Mouse (Mus musculus): ENCODE data around the gene Synj1. TPM values are rescaled to one million over a fixed set of nuclear protein-coding genes. Genes with fewer than 3 reads are reported as not detected.
A peak's percentile ranks its signal among the peaks of the same experiment; 100 is the strongest.

The Synj1 gene
- polyA plus RNA-seq, 1 experiment from 2014 or later: 11.4 TPM

GRCm38 (mm10) chr16:90971004-90971403 lies 40.1 kb downstream of the Synj1 start:
- no peak for ATAC-seq (ENCODE audit: extremely low read depth, insufficient number of reproducible peaks, low FRiP score, low TSS enrichment)
- no peak overlapping the region for H3K4me3 ChIP-seq
- no peaks in the 10 kb centered on the region for H3K9me3 ChIP-seq
- no peaks in the 10 kb centered on the region for H3K4me1 ChIP-seq
- H3K27ac ChIP-seq (replicated peaks): no peak overlapping the region
- WGBS: 63% methylated on average over 6 of the region's 6 CpGs
- H3K4me2 ChIP-seq: no peak overlapping the region
- no peaks in the 10 kb centered on the region for H3K27me3 ChIP-seq (replicated peaks)
- H3K9ac ChIP-seq: no peak overlapping the region
- peaks cover 58% of the 10 kb centered on the region for H3K36me3 ChIP-seq

- peaks cover 61% of the 10 kb centered on the region for H3K36me3 ChIP-seq
- H3K27ac ChIP-seq (replicated peaks): no peak overlapping the region
- H3K4me2 ChIP-seq: no peak overlapping the region
- ATAC-seq (ENCODE audit: extremely low read depth, insufficient number of reproducible peaks, low FRiP score, low TSS enrichment): no peak
- no peaks in the 10 kb centered on the region for H3K27me3 ChIP-seq (replicated peaks)
- H3K4me1 ChIP-seq: no peaks in the 10 kb centered on the region
- 79% methylated on average over 4 of the region's 4 CpGs for WGBS
- H3K9me3 ChIP-seq: no peaks in the 10 kb centered on the region
- no peak overlapping the region for H3K4me3 ChIP-seq
- no peak overlapping the region for H3K9ac ChIP-seq
These were observed 44.9 kb downstream of the Synj1 start for GRCm38 (mm10) chr16:90966241-90966640.

GRCm38 (mm10) chr16:90964302-90964701 lies 46.8 kb downstream of the Synj1 start:
- H3K27me3 ChIP-seq (replicated peaks): no peaks in the 10 kb centered on the region
- peaks cover 64% of the 10 kb centered on the region for H3K36me3 ChIP-seq
- no peak overlapping the region for H3K9ac ChIP-seq
- no peaks in the 10 kb centered on the region for H3K4me1 ChIP-seq
- no peak overlapping the region for H3K4me3 ChIP-seq
- H3K9me3 ChIP-seq: no peaks in the 10 kb centered on the region
- peak overlapping the region; percentile 13 for H3K4me2 ChIP-seq
- 61% methylated on average over 10 of the region's 10 CpGs for WGBS
- no peak overlapping the region for H3K27ac ChIP-seq (replicated peaks)
- ATAC-seq (ENCODE audit: extremely low read depth, insufficient number of reproducible peaks, low FRiP score, low TSS enrichment): no peak

GRCm38 (mm10) chr16:90963866-90964265 lies 47.2 kb downstream of the Synj1 start:
- H3K4me1 ChIP-seq: no peaks in the 10 kb centered on the region
- H3K4me2 ChIP-seq: peak overlapping the region; percentile 13
- no peak for ATAC-seq (ENCODE audit: extremely low read depth, insufficient number of reproducible peaks, low FRiP score, low TSS enrichment)
- no peak overlapping the region for H3K4me3 ChIP-seq
- no peaks in the 10 kb centered on the region for H3K27me3 ChIP-seq (replicated peaks)
- H3K9me3 ChIP-seq: no peaks in the 10 kb centered on the region
- no peak overlapping the region for H3K27ac ChIP-seq (replicated peaks)
- 70% methylated on average over 10 of the region's 10 CpGs for WGBS
- no peak overlapping the region for H3K9ac ChIP-seq
- peaks cover 61% of the 10 kb centered on the region for H3K36me3 ChIP-seq

- no peak overlapping the region for H3K27ac ChIP-seq (replicated peaks)
- no peaks in the 10 kb centered on the region for H3K27me3 ChIP-seq (replicated peaks)
- ATAC-seq (ENCODE audit: extremely low read depth, insufficient number of reproducible peaks, low FRiP score, low TSS enrichment): no peak
- peaks cover 55% of the 10 kb centered on the region for H3K36me3 ChIP-seq
- H3K4me3 ChIP-seq: no peak overlapping the region
- H3K4me2 ChIP-seq: no peak overlapping the region
- H3K9ac ChIP-seq: no peak overlapping the region
- H3K9me3 ChIP-seq: no peaks in the 10 kb centered on the region
- no peaks in the 10 kb centered on the region for H3K4me1 ChIP-seq
- 85% methylated on average over 4 of the region's 4 CpGs for WGBS
These were observed 47.9 kb downstream of the Synj1 start for GRCm38 (mm10) chr16:90963231-90963630.

GRCm38 (mm10) chr16:90958301-90959085 lies 52.6 kb downstream of the Synj1 start:
- Histone ChIP-seq H3K27me3 (replicated peaks) (no peaks in the 10 kb centered on the region), H3K9ac (no peak overlapping the region), H3K4me3 (no peak overlapping the region), H3K27ac (replicated peaks) (no peak overlapping the region), H3K9me3 (no peaks in the 10 kb centered on the region), H3K4me1 (0 out of 2 replicates have a peak, but pooled peaks cover 2% of the 10 kb centered on the region), H3K4me2 (no peak overlapping the region), H3K36me3 (peaks cover 45% of the 10 kb centered on the region)
- ATAC-seq (ENCODE audit: extremely low read depth, insufficient number of reproducible peaks, low FRiP score, low TSS enrichment): no peak
- WGBS: 74% methylated on average over 5 of the region's 5 CpGs

GRCm38 (mm10) chr16:90955494-90955893 lies 55.6 kb downstream of the Synj1 start:
- Histone ChIP-seq H3K27me3 (replicated peaks) (no peaks in the 10 kb centered on the region), H3K36me3 (peaks cover 47% of the 10 kb centered on the region), H3K4me2 (no peak overlapping the region), H3K4me1 (peaks cover 8% of the 10 kb centered on the region; the same call in 1 of the 2 replicates), H3K9me3 (no peaks in the 10 kb centered on the region), H3K9ac (no peak overlapping the region), H3K27ac (replicated peaks) (peak overlapping the region; percentile 41), H3K4me3 (no peak overlapping the region)
- WGBS: 58% methylated on average over 6 of the region's 6 CpGs
- no peak for ATAC-seq (ENCODE audit: extremely low read depth, insufficient number of reproducible peaks, low FRiP score, low TSS enrichment)

GRCm38 (mm10) chr16:90953770-90954169 lies 57.3 kb downstream of the Synj1 start:
- 91% methylated on average over 6 of the region's 6 CpGs for WGBS

GRCm38 (mm10) chr16:90953147-90953546 lies 58.0 kb downstream of the Synj1 start:
- H3K27ac ChIP-seq (replicated peaks): no peak overlapping the region
- no peak overlapping the region for H3K4me3 ChIP-seq
- WGBS: 78% methylated on average over 9 of the region's 9 CpGs
- H3K9me3 ChIP-seq: no peaks in the 10 kb centered on the region
- no peaks in the 10 kb centered on the region for H3K27me3 ChIP-seq (replicated peaks)
- ATAC-seq (ENCODE audit: extremely low read depth, insufficient number of reproducible peaks, low FRiP score, low TSS enrichment): no peak
- H3K36me3 ChIP-seq: peaks cover 42% of the 10 kb centered on the region
- H3K4me1 ChIP-seq: peaks cover 11% of the 10 kb centered on the region; the same call in 1 of the 2 replicates
- H3K9ac ChIP-seq: no peak overlapping the region
- H3K4me2 ChIP-seq: no peak overlapping the region

More at GRCm38 (mm10) chr16:90953770-90954169, 57.3 kb downstream of the Synj1 start:
- no peak for ATAC-seq (ENCODE audit: extremely low read depth, insufficient number of reproducible peaks, low FRiP score, low TSS enrichment)
- Histone ChIP-seq H3K9ac (no peak overlapping the region), H3K9me3 (no peaks in the 10 kb centered on the region), H3K4me1 (peaks cover 11% of the 10 kb centered on the region; the same call in 1 of the 2 replicates), H3K36me3 (peaks cover 42% of the 10 kb centered on the region), H3K27ac (replicated peaks) (no peak overlapping the region), H3K27me3 (replicated peaks) (no peaks in the 10 kb centered on the region), H3K4me2 (no peak overlapping the region), H3K4me3 (no peak overlapping the region)

- H3K4me2 ChIP-seq: no peak overlapping the region
- H3K9me3 ChIP-seq: no peaks in the 10 kb centered on the region
- 37% methylated on average over 17 of the region's 17 CpGs for WGBS
- H3K27me3 ChIP-seq (replicated peaks): no peaks in the 10 kb centered on the region
- peaks cover 41% of the 10 kb centered on the region for H3K36me3 ChIP-seq
- no peak overlapping the region for H3K9ac ChIP-seq
- no peak overlapping the region for H3K27ac ChIP-seq (replicated peaks)
- no peak overlapping the region for H3K4me3 ChIP-seq
- no peak for ATAC-seq (ENCODE audit: extremely low read depth, insufficient number of reproducible peaks, low FRiP score, low TSS enrichment)
- H3K4me1 ChIP-seq: peaks cover 11% of the 10 kb centered on the region; the same call in 1 of the 2 replicates
These were observed 60.6 kb downstream of the Synj1 start for GRCm38 (mm10) chr16:90950354-90950963.

GRCm38 (mm10) chr16:90946977-90947376 lies 64.1 kb downstream of the Synj1 start:
- Histone ChIP-seq H3K4me2 (no peak overlapping the region), H3K4me1 (peaks cover 8% of the 10 kb centered on the region; the same call in 1 of the 2 replicates), H3K9me3 (no peaks in the 10 kb centered on the region), H3K4me3 (no peak overlapping the region), H3K9ac (no peak overlapping the region), H3K27me3 (replicated peaks) (no peaks in the 10 kb centered on the region), H3K36me3 (peaks cover 58% of the 10 kb centered on the region), H3K27ac (replicated peaks) (no peak overlapping the region)
- ATAC-seq (ENCODE audit: extremely low read depth, insufficient number of reproducible peaks, low FRiP score, low TSS enrichment): no peak
- WGBS: 87% methylated on average over 8 of the region's 8 CpGs
